Mouse (Mus musculus) c-Kit-positive CD71-negative TER-119-negative erythroid progenitor cells, embryonic 14.5 days (primary cell): ENCODE data around the gene Aqp5.

Experiments
- DNase-seq: peaks from one replicate; pipeline ENCODE4 v3.0.0-alpha.2; 2013; ENCODE audit warnings: low read depth

The Aqp5 gene

DNA sequence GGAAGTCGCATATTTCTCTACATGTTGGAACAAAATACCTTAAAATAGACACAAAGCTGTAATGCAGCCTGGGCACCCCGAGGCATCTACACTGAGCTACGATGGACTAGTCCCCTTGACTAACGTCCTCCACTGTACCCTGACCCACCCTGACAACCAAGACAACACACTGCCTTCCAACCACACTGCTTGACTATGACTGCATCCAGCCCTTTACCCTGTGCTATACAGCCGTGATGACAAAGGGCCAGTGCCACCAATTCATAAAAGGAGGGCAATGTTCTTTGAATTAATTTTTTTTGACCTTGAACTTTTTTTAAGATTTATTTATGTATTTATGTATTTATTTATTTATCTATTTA, 47.5 kb downstream of the Aqp5 start:
- no peak for DNase-seq

GRCm38 (mm10) chr15:99642622-99643021, 52.0 kb downstream of the Aqp5 start:
- no peak for DNase-seq

- DNase-seq, result no peak
Measured at GRCm38 (mm10) chr15:99643832-99644231, 53.2 kb downstream of the Aqp5 start.
